Mouse (Mus musculus): ENCODE data around the gene Chadl. TPM values are rescaled to one million over a fixed set of nuclear protein-coding genes. Genes with fewer than 3 reads are reported as not detected.
"Not testable (repeated sequence)": the region's sequence is repeated elsewhere in the genome, so short reads cannot be mapped to it uniquely, and the experiment has no call there.

Chadl gene
- total RNA-seq, 2 experiments from 2014 or later, result 1.8 to 3.0 TPM

GRCm38 (mm10) chr15:81701350-81701749 is 4.3 kb upstream of the Chadl start:
- not testable (repeated sequence) for DNase-seq (ENCODE audit: low spot score in 2 of 2)

GRCm38 (mm10) chr15:81700601-81701000 is 3.5 kb upstream of the Chadl start:
- no peak for DNase-seq (ENCODE audit: low spot score in 2 of 2)

GRCm38 (mm10) chr15:81700161-81700560 is 3.1 kb upstream of the Chadl start:
- no peak for DNase-seq (ENCODE audit: low spot score in 2 of 2)

GRCm38 (mm10) chr15:81698532-81698931 is 1.4 kb upstream of the Chadl start:
- DNase-seq (ENCODE audit: low spot score in 2 of 2), result no peak

GRCm38 (mm10) chr15:81697847-81698246 is 760 bp upstream of the Chadl start:
- peak in 1 of 2 experiments; percentile 17 for DNase-seq (ENCODE audit: low spot score in 2 of 2)

- no peak for DNase-seq (ENCODE audit: low spot score in 2 of 2)
Measured at GRCm38 (mm10) chr15:81694891-81695290, 2.2 kb downstream of the Chadl start.

- peak; percentile 84 to 85 for DNase-seq (ENCODE audit: low spot score in 2 of 2)
Measured at GRCm38 (mm10) chr15:81693967-81694881, 2.9 kb downstream of the Chadl start.

GRCm38 (mm10) chr15:81693366-81693966 is 3.6 kb downstream of the Chadl start:
- no peak for DNase-seq (ENCODE audit: low spot score in 2 of 2)

GRCm38 (mm10) chr15:81680301-81680805 is 16.7 kb downstream of the Chadl start:
- DNase-seq (ENCODE audit: low spot score in 2 of 2), result no peak

- DNase-seq (ENCODE audit: low spot score in 2 of 2), result no peak
Measured at GRCm38 (mm10) chr15:81676637-81677036, 20.4 kb downstream of the Chadl start.

GRCm38 (mm10) chr15:81670231-81670640 is 26.9 kb downstream of the Chadl start:
- peak in 1 of 2 experiments; percentile 31 for DNase-seq (ENCODE audit: low spot score in 2 of 2)

- no peak for DNase-seq (ENCODE audit: low spot score in 2 of 2)
Measured at GRCm38 (mm10) chr15:81666957-81667356, 30.1 kb downstream of the Chadl start.

- DNase-seq (ENCODE audit: low spot score in 2 of 2), result peak; percentile 81 to 85
Measured at GRCm38 (mm10) chr15:81663697-81664561, 33.2 kb downstream of the Chadl start, which contains the start of gene L3mbtl2. Gene L3mbtl2, plus strand, starts transcription at chr15:81663889.

GRCm38 (mm10) chr15:81663281-81663680 is 33.8 kb downstream of the Chadl start:
- no peak for DNase-seq (ENCODE audit: low spot score in 2 of 2)

- no peak for DNase-seq (ENCODE audit: low spot score in 2 of 2)
Measured at GRCm38 (mm10) chr15:81661701-81662100, 35.4 kb downstream of the Chadl start.

GRCm38 (mm10) chr15:81650636-81651035 is 46.5 kb downstream of the Chadl start:
- DNase-seq (ENCODE audit: low spot score in 2 of 2), result no peak

- DNase-seq (ENCODE audit: low spot score in 2 of 2), result peak in 1 of 2 experiments; percentile 41
Measured at GRCm38 (mm10) chr15:81649516-81650455, 47.3 kb downstream of the Chadl start.
